9 mouse cellular contexts compared by ENCODE assay signal in genomic region chr5:24424004-24424781, GRCm38 (mm10). TPM values are rescaled to one million over a fixed set of nuclear protein-coding genes. Genes with fewer than 3 reads are reported as not detected.
DNase-seq lines count a peak whose midpoint lies in the region; ATAC-seq and TF ChIP-seq lines count a peak whose summit lies in the region.
"Had no signal": no experiment of that assay in that cellular context is flagged by ENCODE, and none has a peak within 500 bp of the region (broad histone marks: within the 10 kb centered on the region; RNA-seq: fewer than 3 reads in every experiment).

No protein-coding gene starts in this region.

- H3K36me3 ChIP-seq in neural tube, embryonic 11.5 days (ENCODE audit: control insufficient read depth, insufficient read depth, low read length) = peaks cover 2% of the 10 kb centered on the region; the same call in 1 of the 2 replicates
- H3K36me3 ChIP-seq in forebrain, embryonic 15.5 days = peaks cover 18% of the 10 kb centered on the region
- peaks cover 3% of the 10 kb centered on the region; the same call in 1 of the 2 replicates for H3K36me3 ChIP-seq in liver, embryonic 11.5 days (ENCODE audit: control insufficient read depth, insufficient read depth, low read length)
- H3K36me3 ChIP-seq in small intestine, adult 2 months (ENCODE audit: control insufficient read depth, insufficient read depth, low read length) = peaks cover 5% of the 10 kb centered on the region; the same call in 1 of the 2 replicates

- peak; percentile 25 for DNase-seq in adrenal gland, postnatal 25 days
- DNase-seq in adrenal gland, postnatal 4 days (ENCODE audit: low spot score in 2 of 2) = no peak
- DNase-seq in neural tube, embryonic 11.5 days (ENCODE audit: low spot score) = no peak
- DNase-seq in neural tube, embryonic 10.5 days (ENCODE audit: extremely low spot score, low spot score) = no peak
- peak; percentile 44 for DNase-seq in liver, embryonic 11.5 days (ENCODE audit: low spot score)
- no peak for DNase-seq in adrenal gland, postnatal 10 days

- H3K4me2 ChIP-seq in neural tube, embryonic 11.5 days (ENCODE audit: low read depth) = peak overlapping the region; percentile 78
- peak overlapping the region; percentile 89 for H3K4me2 ChIP-seq in forebrain, embryonic 15.5 days (replicated peaks)
- H3K4me2 ChIP-seq in liver, embryonic 11.5 days = peak overlapping the region; percentile 90

- H3K27ac ChIP-seq in neural tube, embryonic 11.5 days (ENCODE audit: low read depth, low read length) = peak overlapping the region; percentile 78
- H3K27ac ChIP-seq in forebrain, embryonic 15.5 days (replicated peaks) = peak overlapping the region; percentile 94
- H3K27ac ChIP-seq in liver, embryonic 11.5 days (ENCODE audit: low read depth, low read length) = peak overlapping the region; percentile 92
- peak overlapping the region; percentile 97 for H3K27ac ChIP-seq in small intestine, adult 2 months (ENCODE audit: insufficient read depth, low read depth, low read length)

- H3K9me3 ChIP-seq in neural tube, embryonic 11.5 days (ENCODE audit: control insufficient read depth, low read length) = no peaks in the 10 kb centered on the region
- no peaks in the 10 kb centered on the region for H3K9me3 ChIP-seq in forebrain, embryonic 15.5 days
- H3K9me3 ChIP-seq in liver, embryonic 11.5 days (ENCODE audit: control insufficient read depth, low read length) = no peaks in the 10 kb centered on the region

- peak; percentile 10; the same call in 1 of the 2 replicates for ATAC-seq in neural tube, embryonic 11.5 days (ENCODE audit: insufficient read depth, low FRiP score, low TSS enrichment)
- ATAC-seq in forebrain, embryonic 15.5 days (replicated peaks) = no peak; the same call in 1 of the 2 replicates
- no peak for ATAC-seq in liver, embryonic 11.5 days (replicated peaks; ENCODE audit: low FRiP score)

- peak overlapping the region; percentile 55 for H3K9ac ChIP-seq in neural tube, embryonic 11.5 days (ENCODE audit: low read length)
- peak overlapping the region; percentile 63 for H3K9ac ChIP-seq in forebrain, embryonic 15.5 days (replicated peaks)
- H3K9ac ChIP-seq in liver, embryonic 11.5 days (ENCODE audit: low read depth, low read length) = peak overlapping the region; percentile 89

- H3K4me1 ChIP-seq in neural tube, embryonic 11.5 days (ENCODE audit: control insufficient read depth, insufficient read depth, low read length) = peaks cover 36% of the 10 kb centered on the region
- H3K4me1 ChIP-seq in forebrain, embryonic 15.5 days = peaks cover 48% of the 10 kb centered on the region
- H3K4me1 ChIP-seq in liver, embryonic 11.5 days (replicated peaks; ENCODE audit: control insufficient read depth, insufficient read depth, low read length) = peaks cover 50% of the 10 kb centered on the region
- H3K4me1 ChIP-seq in small intestine, adult 2 months (ENCODE audit: control insufficient read depth, insufficient read depth, insufficient read length, low read length) = peaks cover 28% of the 10 kb centered on the region

- TF ChIP-seq CTCF in small intestine, adult 2 months (IDR thresholded peaks at IDR 0.05; ENCODE audit: extremely low read depth, insufficient read length, insufficient replicate concordance, low read depth, low read length) = no peak

- H3K4me3 ChIP-seq in neural tube, embryonic 11.5 days (ENCODE audit: low read depth, low read length) = peak overlapping the region; percentile 29
- H3K4me3 ChIP-seq in forebrain, embryonic 15.5 days = peak overlapping the region; percentile 65
- peak overlapping the region; percentile 77 for H3K4me3 ChIP-seq in liver, embryonic 11.5 days (ENCODE audit: low read depth, low read length)
- peak overlapping the region; percentile 73 for H3K4me3 ChIP-seq in small intestine, adult 2 months (ENCODE audit: low read depth, low read length)

- H3K27me3 ChIP-seq in neural tube, embryonic 11.5 days (ENCODE audit: control insufficient read depth, insufficient read depth, low read length) = no peaks in the 10 kb centered on the region
- H3K27me3 ChIP-seq in forebrain, embryonic 15.5 days = no peaks in the 10 kb centered on the region
- no peaks in the 10 kb centered on the region for H3K27me3 ChIP-seq in liver, embryonic 11.5 days (replicated peaks; ENCODE audit: control insufficient read depth, insufficient read depth, low read length)
- no peaks in the 10 kb centered on the region for H3K27me3 ChIP-seq in small intestine, adult 2 months (ENCODE audit: control insufficient read depth, insufficient read depth, low read length)

- 16% methylated on average over 21 of the region's 21 CpGs for WGBS in neural tube, embryonic 11.5 days
- WGBS in forebrain, embryonic 15.5 days = 11% methylated on average over 21 of the region's 21 CpGs
- 15% methylated on average over 21 of the region's 21 CpGs for WGBS in liver, embryonic 11.5 days
- 3% methylated on average over 21 of the region's 21 CpGs for WGBS in small intestine, adult 2 months

- TF ChIP-seq POLR2A in small intestine, adult 2 months (IDR thresholded peaks at IDR 0.05; ENCODE audit: low read depth, low read length) = no peak

RNA-seq across cellular contexts. Expression of gene Slc4a2, which starts 0.6 kb away (rescaled TPM):
- total RNA-seq in adrenal gland, postnatal 25 days (2021) = 50.5 and 59.1 TPM in 2 replicates
- total RNA-seq in adrenal gland, postnatal 4 days (2021) = 10 to 100 TPM; 60.8 to 70.1 TPM
- 18.0 and 18.1 TPM in 2 replicates for polyA plus RNA-seq in neural tube, embryonic 11.5 days (2014; fragmentation: Nextera tagmentation; extraction: Ambion mirVana)
- 18.5 and 23.7 TPM in 2 replicates for polyA plus RNA-seq in forebrain, embryonic 15.5 days (2015; fragmentation: Nextera tagmentation; extraction: Ambion mirVana)
- polyA plus RNA-seq in liver, embryonic 11.5 days (2014; fragmentation: Nextera tagmentation; extraction: Ambion mirVana) = 20.5 and 22.4 TPM in 2 replicates
- polyA plus RNA-seq in small intestine, adult 2 months (2012; rRNA removed) = 51.4 and 90.6 TPM in 2 replicates
- 10 to 100 TPM; 58.7 to 60.9 TPM for total RNA-seq in adrenal gland, postnatal 10 days (2021)

RNA-seq across cellular contexts. Expression of gene Cdk5, which starts 0.9 kb away (rescaled TPM):
- total RNA-seq in adrenal gland, postnatal 25 days (2021) = 46.4 and 51.2 TPM in 2 replicates
- 10 to 100 TPM; 42.6 to 43.9 TPM for total RNA-seq in adrenal gland, postnatal 4 days (2021)
- 59.1 and 64.9 TPM in 2 replicates for polyA plus RNA-seq in neural tube, embryonic 11.5 days (2014; fragmentation: Nextera tagmentation; extraction: Ambion mirVana)
- 106 and 114 TPM in 2 replicates for polyA plus RNA-seq in forebrain, embryonic 15.5 days (2015; fragmentation: Nextera tagmentation; extraction: Ambion mirVana)
- 25.2 and 25.9 TPM in 2 replicates for polyA plus RNA-seq in liver, embryonic 11.5 days (2014; fragmentation: Nextera tagmentation; extraction: Ambion mirVana)
- 34.0 and 64.7 TPM in 2 replicates for polyA plus RNA-seq in small intestine, adult 2 months (2012; rRNA removed)
- 10 to 100 TPM; 37.9 to 41.3 TPM for total RNA-seq in adrenal gland, postnatal 10 days (2021)

RNA-seq across cellular contexts. Expression of gene Asic3, which starts 11.0 kb away (rescaled TPM):
- total RNA-seq in adrenal gland, postnatal 25 days (2021) = 0.43 TPM in 1 of 2 replicates, not detected in the other
- under 1 TPM; 0.20 to 0.22 TPM for total RNA-seq in adrenal gland, postnatal 4 days (2021)
- polyA plus RNA-seq in neural tube, embryonic 11.5 days (2014; fragmentation: Nextera tagmentation; extraction: Ambion mirVana) = 0.12 and 0.54 TPM in 2 replicates
- 0.22 and 0.59 TPM in 2 replicates for polyA plus RNA-seq in forebrain, embryonic 15.5 days (2015; fragmentation: Nextera tagmentation; extraction: Ambion mirVana)
- polyA plus RNA-seq in liver, embryonic 11.5 days (2014; fragmentation: Nextera tagmentation; extraction: Ambion mirVana) = 0.19 TPM in 1 of 2 replicates, not detected in the other
- polyA plus RNA-seq in small intestine, adult 2 months (2012; rRNA removed) = 0.58 and 1.9 TPM in 2 replicates
- total RNA-seq in adrenal gland, postnatal 10 days (2021) = under 1 TPM; 0.54 to 0.76 TPM
- total RNA-seq: heart, postnatal 36 days had no signal

RNA-seq across cellular contexts. Expression of gene Fastk, which starts 20.9 kb away (rescaled TPM):
- total RNA-seq in adrenal gland, postnatal 25 days (2021) = 114 and 119 TPM in 2 replicates
- 100 to 1,000 TPM; 108 to 127 TPM for total RNA-seq in adrenal gland, postnatal 4 days (2021)
- polyA plus RNA-seq in neural tube, embryonic 11.5 days (2014; fragmentation: Nextera tagmentation; extraction: Ambion mirVana) = 89.7 and 93.7 TPM in 2 replicates
- 90.6 and 91.4 TPM in 2 replicates for polyA plus RNA-seq in forebrain, embryonic 15.5 days (2015; fragmentation: Nextera tagmentation; extraction: Ambion mirVana)
- polyA plus RNA-seq in liver, embryonic 11.5 days (2014; fragmentation: Nextera tagmentation; extraction: Ambion mirVana) = 95.1 and 101 TPM in 2 replicates
- polyA plus RNA-seq in small intestine, adult 2 months (2012; rRNA removed) = 159 and 230 TPM in 2 replicates
- total RNA-seq in adrenal gland, postnatal 10 days (2021) = 100 to 1,000 TPM; 129 to 172 TPM

RNA-seq across cellular contexts. Expression of gene Tmub1, which starts 23.5 kb away (rescaled TPM):
- 12.5 and 16.8 TPM in 2 replicates for total RNA-seq in adrenal gland, postnatal 25 days (2021)
- 10 to 100 TPM; 11.1 to 11.3 TPM for total RNA-seq in adrenal gland, postnatal 4 days (2021)
- polyA plus RNA-seq in neural tube, embryonic 11.5 days (2014; fragmentation: Nextera tagmentation; extraction: Ambion mirVana) = 31.5 and 33.1 TPM in 2 replicates
- polyA plus RNA-seq in forebrain, embryonic 15.5 days (2015; fragmentation: Nextera tagmentation; extraction: Ambion mirVana) = 39.4 and 40.1 TPM in 2 replicates
- 12.3 and 12.4 TPM in 2 replicates for polyA plus RNA-seq in liver, embryonic 11.5 days (2014; fragmentation: Nextera tagmentation; extraction: Ambion mirVana)
- 51.7 and 135 TPM in 2 replicates for polyA plus RNA-seq in small intestine, adult 2 months (2012; rRNA removed)
- total RNA-seq in adrenal gland, postnatal 10 days (2021) = 10 to 100 TPM in 1 of 2 experiments, 1 to 10 TPM in 1; 9.1 to 10.5 TPM

Comparison
In these comparisons a context has a peak if more than half of its experiments do, and no peak if none do; other contexts are left out.
1. DNase-seq: peak in adrenal gland, postnatal 25 days (single experiment) and liver, embryonic 11.5 days (single experiment); none in adrenal gland, postnatal 4 days (0 of 2), neural tube, embryonic 11.5 days (single experiment), neural tube, embryonic 10.5 days (single experiment) and adrenal gland, postnatal 10 days (single experiment).
2. Peak in every context shown above with its lines, with median percentiles within 50 percentile points of each other: H3K27ac ChIP-seq, H3K4me2 ChIP-seq, H3K4me3 ChIP-seq and H3K9ac ChIP-seq.